Mouse (Mus musculus): Measurements from ENCODE around the gene Tnn. TPM values are rescaled to one million over a fixed set of nuclear protein-coding genes. Genes with fewer than 3 reads are reported as not detected.

The Tnn gene
- total RNA-seq, 1 experiment, result 0.18 TPM

DNA sequence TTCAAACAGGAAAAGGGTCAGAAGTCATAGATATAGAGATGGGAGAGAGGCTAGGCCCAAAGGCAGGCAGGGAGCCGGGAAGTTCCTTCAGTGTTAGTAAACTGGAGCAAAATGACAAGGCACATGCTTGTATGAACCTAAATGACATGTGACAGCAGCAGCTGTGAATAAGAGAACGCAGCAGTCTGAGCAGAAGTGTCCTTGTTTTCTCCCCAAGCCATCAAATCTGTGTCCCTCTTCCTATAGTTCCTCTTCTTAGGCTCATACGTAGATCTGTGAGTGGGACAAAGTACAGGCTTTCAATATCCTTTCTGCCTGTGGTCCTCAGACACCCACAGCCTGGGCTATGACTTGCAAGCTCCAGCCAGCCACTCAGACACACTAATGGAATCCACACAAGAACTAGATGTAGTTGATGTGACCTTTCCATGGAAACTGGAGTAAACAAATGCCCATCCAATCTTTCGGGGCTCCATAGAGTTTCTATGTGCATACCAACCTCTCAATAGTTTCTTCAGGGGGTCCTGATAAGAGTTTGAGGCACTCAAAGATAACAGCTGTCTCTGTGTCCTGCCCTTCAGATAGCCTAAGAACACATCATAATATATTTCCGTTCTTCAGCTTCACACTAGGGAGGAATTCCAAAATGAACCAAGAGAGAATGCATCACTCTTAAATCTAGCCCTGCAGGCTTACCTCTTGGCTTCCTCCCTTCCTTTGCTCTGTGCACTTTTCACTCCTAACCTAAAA, 104.1 kb downstream of the Tnn start:
- no peak for DNase-seq (ENCODE audit: low read depth, low spot score)
- Histone ChIP-seq H3K9me3 (ENCODE audit: control insufficient read depth, insufficient read depth, low read depth, low read length) (no peaks in the 10 kb centered on the region), H3K4me3 (ENCODE audit: insufficient read depth in 1 of 2, low read depth in 1 of 2, low read length in 2 of 2, poor library complexity in 1 of 2, severe bottlenecking in 1 of 2) (no peak overlapping the region), H3K36me3 (ENCODE audit: control insufficient read depth, insufficient read depth, low read length, poor library complexity, severe bottlenecking) (no peaks in the 10 kb centered on the region), H3K9ac (ENCODE audit: insufficient read depth, low read depth, low read length, poor library complexity, severe bottlenecking) (no peak overlapping the region), H3K4me1 (ENCODE audit: control insufficient read depth in 2 of 2, insufficient read depth in 2 of 2, low read length in 2 of 2, poor library complexity in 1 of 2) (no peaks in the 10 kb centered on the region), H3K27ac (ENCODE audit: insufficient read depth, low read depth, low read length, poor library complexity, severe bottlenecking) (no peak overlapping the region)
- in situ Hi-C loops (cut with MboI; ENCODE audit: low sequenced_read_pairs in 2 of 2, unreplicated experiment in 2 of 2), result no loop called here
- no peak for TF ChIP-seq MAFK (IDR thresholded peaks at IDR 0.05; ENCODE audit: insufficient read depth, low read depth, low read length)

DNA sequence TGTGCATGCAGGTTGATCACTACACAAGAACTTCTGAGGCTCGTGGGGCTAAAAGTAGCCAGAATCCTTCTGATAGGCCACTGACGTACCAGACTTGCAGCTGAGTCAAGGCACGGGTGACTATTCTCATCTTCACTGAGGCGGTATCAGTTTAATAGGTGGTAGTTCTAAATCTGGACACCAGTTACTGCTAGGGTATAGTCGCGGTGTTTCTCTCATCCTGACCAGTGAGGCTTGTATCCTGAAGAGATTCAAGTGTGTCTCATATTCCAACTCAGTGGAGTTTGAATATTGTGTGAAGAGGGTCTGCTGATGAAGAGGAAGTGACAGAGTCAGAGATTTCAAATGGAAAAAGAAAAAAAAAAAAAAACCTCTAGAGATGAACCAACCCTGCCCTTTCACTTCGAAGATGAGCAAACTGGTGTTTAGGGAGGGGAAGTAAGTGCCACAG, 105.9 kb downstream of the Tnn start:
- in situ Hi-C loops (cut with MboI; ENCODE audit: low sequenced_read_pairs in 2 of 2, unreplicated experiment in 2 of 2), result no loop called here
- Histone ChIP-seq H3K9ac (ENCODE audit: insufficient read depth, low read depth, low read length, poor library complexity, severe bottlenecking) (no peak overlapping the region), H3K27ac (ENCODE audit: insufficient read depth, low read depth, low read length, poor library complexity, severe bottlenecking) (no peak overlapping the region), H3K9me3 (ENCODE audit: control insufficient read depth, insufficient read depth, low read depth, low read length) (no peaks in the 10 kb centered on the region), H3K4me3 (ENCODE audit: insufficient read depth in 1 of 2, low read depth in 1 of 2, low read length in 2 of 2, poor library complexity in 1 of 2, severe bottlenecking in 1 of 2) (no peak overlapping the region), H3K36me3 (ENCODE audit: control insufficient read depth, insufficient read depth, low read length, poor library complexity, severe bottlenecking) (no peaks in the 10 kb centered on the region), H3K4me1 (ENCODE audit: control insufficient read depth in 2 of 2, insufficient read depth in 2 of 2, low read length in 2 of 2, poor library complexity in 1 of 2) (no peaks in the 10 kb centered on the region; a peak in 1 of 4 replicates)
- TF ChIP-seq MAFK (IDR thresholded peaks at IDR 0.05; ENCODE audit: insufficient read depth, low read depth, low read length) (no peak), HCFC1 (IDR thresholded peaks at IDR 0.05; ENCODE audit: borderline replicate concordance, insufficient read depth, low read length) (no peak), CHD2 (IDR thresholded peaks at IDR 0.05; ENCODE audit: low read depth, low read length) (no peak), ZNF384 (IDR thresholded peaks at IDR 0.05; ENCODE audit: low read depth, low read length) (no peak), ZC3H11A (IDR thresholded peaks at IDR 0.05; ENCODE audit: borderline replicate concordance, low read depth, low read length) (no peak)
- no peak for DNase-seq (ENCODE audit: low read depth, low spot score)

DNA sequence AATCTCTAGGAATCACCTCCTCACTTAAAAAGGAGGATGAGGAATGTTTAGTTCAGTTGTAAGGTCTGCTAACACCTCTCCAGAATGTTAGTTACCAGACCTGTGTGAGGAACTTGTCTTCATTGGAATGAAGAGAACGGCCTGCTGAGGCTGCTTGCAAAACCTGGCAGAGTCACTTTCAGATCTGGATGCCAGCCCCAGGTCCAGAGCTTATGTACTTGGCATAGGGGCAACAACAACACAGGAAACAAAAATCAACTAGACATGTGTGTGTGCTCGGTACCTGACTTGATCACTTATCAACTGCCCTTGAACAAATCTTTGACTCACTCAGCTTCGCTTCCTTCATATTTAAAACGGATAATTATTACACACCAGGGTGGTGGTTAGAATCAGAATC, 106.6 kb downstream of the Tnn start:
- Histone ChIP-seq H3K4me3 (ENCODE audit: insufficient read depth in 1 of 2, low read depth in 1 of 2, low read length in 2 of 2, poor library complexity in 1 of 2, severe bottlenecking in 1 of 2) (no peak overlapping the region), H3K36me3 (ENCODE audit: control insufficient read depth, insufficient read depth, low read length, poor library complexity, severe bottlenecking) (no peaks in the 10 kb centered on the region), H3K9me3 (ENCODE audit: control insufficient read depth, insufficient read depth, low read depth, low read length) (no peaks in the 10 kb centered on the region), H3K4me1 (ENCODE audit: control insufficient read depth in 2 of 2, insufficient read depth in 2 of 2, low read length in 2 of 2, poor library complexity in 1 of 2) (no peaks in the 10 kb centered on the region; a peak in 1 of 4 replicates), H3K9ac (ENCODE audit: insufficient read depth, low read depth, low read length, poor library complexity, severe bottlenecking) (no peak overlapping the region), H3K27ac (ENCODE audit: insufficient read depth, low read depth, low read length, poor library complexity, severe bottlenecking) (no peak overlapping the region)
- TF ChIP-seq ZNF384 (IDR thresholded peaks at IDR 0.05; ENCODE audit: low read depth, low read length) (no peak), ZC3H11A (IDR thresholded peaks at IDR 0.05; ENCODE audit: borderline replicate concordance, low read depth, low read length) (no peak), HCFC1 (IDR thresholded peaks at IDR 0.05; ENCODE audit: borderline replicate concordance, insufficient read depth, low read length) (no peak), MAFK (IDR thresholded peaks at IDR 0.05; ENCODE audit: insufficient read depth, low read depth, low read length) (no peak), CHD2 (IDR thresholded peaks at IDR 0.05; ENCODE audit: low read depth, low read length) (no peak)
- in situ Hi-C loops (cut with MboI; ENCODE audit: low sequenced_read_pairs in 2 of 2, unreplicated experiment in 2 of 2), result no loop called here
- no peak for DNase-seq (ENCODE audit: low read depth, low spot score)

DNA sequence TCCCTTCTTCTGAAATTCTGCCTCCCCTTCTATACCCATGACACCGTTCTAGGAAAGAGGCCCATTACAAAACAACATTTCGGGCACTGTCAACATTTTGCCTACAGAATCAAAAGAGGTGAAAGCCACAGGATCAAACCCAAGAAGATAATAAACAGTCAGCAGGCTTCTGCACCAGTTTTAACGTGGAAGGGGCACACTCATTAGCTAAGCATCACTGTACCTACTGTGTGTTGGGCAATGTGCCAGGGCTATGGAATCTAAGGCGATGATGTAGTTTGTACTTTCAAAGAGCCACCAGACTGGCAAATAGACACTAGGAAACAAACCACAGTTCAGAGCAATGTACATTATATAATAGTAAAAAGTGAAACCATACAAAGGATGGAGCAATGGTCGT, 107.4 kb downstream of the Tnn start:
- no peak overlapping the region for H3K9ac ChIP-seq (ENCODE audit: insufficient read depth, low read depth, low read length, poor library complexity, severe bottlenecking)
- no peak for DNase-seq (ENCODE audit: low read depth, low spot score)
- TF ChIP-seq HCFC1 (IDR thresholded peaks at IDR 0.05; ENCODE audit: borderline replicate concordance, insufficient read depth, low read length) (no peak), ZC3H11A (IDR thresholded peaks at IDR 0.05; ENCODE audit: borderline replicate concordance, low read depth, low read length) (no peak), ZNF384 (IDR thresholded peaks at IDR 0.05; ENCODE audit: low read depth, low read length) (no peak), CHD2 (IDR thresholded peaks at IDR 0.05; ENCODE audit: low read depth, low read length) (no peak)
- no peaks in the 10 kb centered on the region for H3K36me3 ChIP-seq (ENCODE audit: control insufficient read depth, insufficient read depth, low read length, poor library complexity, severe bottlenecking)
- H3K4me1 ChIP-seq (ENCODE audit: control insufficient read depth in 2 of 2, insufficient read depth in 2 of 2, low read length in 2 of 2, poor library complexity in 1 of 2), result no peaks in the 10 kb centered on the region; a peak in 1 of 4 replicates
- in situ Hi-C loops (cut with MboI; ENCODE audit: low sequenced_read_pairs in 2 of 2, unreplicated experiment in 2 of 2), result no loop called here
- H3K4me3 ChIP-seq (ENCODE audit: insufficient read depth in 1 of 2, low read depth in 1 of 2, low read length in 2 of 2, poor library complexity in 1 of 2, severe bottlenecking in 1 of 2), result no peak overlapping the region
- H3K27ac ChIP-seq (ENCODE audit: insufficient read depth, low read depth, low read length, poor library complexity, severe bottlenecking), result no peak overlapping the region
- H3K9me3 ChIP-seq (ENCODE audit: control insufficient read depth, insufficient read depth, low read depth, low read length), result no peaks in the 10 kb centered on the region
